Comparison of ENCODE assay signal across 8 mouse cellular contexts in genomic region chr9:55241863-55242685, GRCm38 (mm10). TPM values are rescaled to one million over a fixed set of nuclear protein-coding genes. Genes with fewer than 3 reads are reported as not detected.
DNase-seq lines count a peak whose midpoint lies in the region; ATAC-seq and TF ChIP-seq lines count a peak whose summit lies in the region.

No protein-coding gene starts in this region.

- peak overlapping the region; percentile 55 for H3K4me2 ChIP-seq in liver, embryonic 12.5 days

- H3K9me3 ChIP-seq in liver, embryonic 12.5 days (replicated peaks) = no peaks in the 10 kb centered on the region

- no peak; the same call in 1 of the 2 replicates for TF ChIP-seq POLR2A in small intestine, adult 2 months (IDR thresholded peaks at IDR 0.05; ENCODE audit: low read depth, low read length)

- no peaks in the 10 kb centered on the region for H3K36me3 ChIP-seq in liver, embryonic 12.5 days
- H3K36me3 ChIP-seq in small intestine, adult 2 months (ENCODE audit: control insufficient read depth, insufficient read depth, low read length) = no peaks in the 10 kb centered on the region

- whole genome bisulfite sequencing in liver, embryonic 12.5 days (ENCODE audit: insufficient replicate concordance) = 25% methylated on average over 24 of the region's 24 CpGs
- 37% methylated on average over 24 of the region's 24 CpGs for WGBS in small intestine, adult 2 months

- no peak for TF ChIP-seq CTCF in small intestine, adult 2 months (IDR thresholded peaks at IDR 0.05; ENCODE audit: extremely low read depth, insufficient read length, insufficient replicate concordance, low read depth, low read length)

- H3K4me3 ChIP-seq in liver, embryonic 12.5 days = peak overlapping the region; percentile 36
- peak overlapping the region; percentile 56 for H3K4me3 ChIP-seq in small intestine, adult 2 months (ENCODE audit: low read depth, low read length)

- H3K4me1 ChIP-seq in liver, embryonic 12.5 days = peaks cover 8% of the 10 kb centered on the region; the same call in 1 of the 2 replicates
- peaks cover 5% of the 10 kb centered on the region; the same call in 1 of the 2 replicates for H3K4me1 ChIP-seq in small intestine, adult 2 months (ENCODE audit: control insufficient read depth, insufficient read depth, insufficient read length, low read length)

- DNase-seq in cerebellum, postnatal 36 days = peak; percentile 11 to 20
- no peak for DNase-seq in cerebellum, adult 9-10 months
- peak; percentile 77 for DNase-seq in R1 (ENCODE audit: low read depth, low spot score)
- DNase-seq in adipocyte (ENCODE audit: low spot score) = no peak
- DNase-seq in right cerebral cortex, postnatal 14 days = no peak

- peak; percentile 76 for ATAC-seq in granulocyte monocyte progenitor cell, adult 5-6 weeks (replicated peaks; ENCODE audit: poor library complexity, severe bottlenecking)
- no peak for ATAC-seq in liver, embryonic 12.5 days

- H3K9ac ChIP-seq in liver, embryonic 12.5 days = no peak overlapping the region

- no peak overlapping the region for H3K27ac ChIP-seq in liver, embryonic 12.5 days
- H3K27ac ChIP-seq in small intestine, adult 2 months (ENCODE audit: insufficient read depth, low read depth, low read length) = peak overlapping the region; percentile 49; the same call in 1 of the 2 replicates

- H3K27me3 ChIP-seq in liver, embryonic 12.5 days (replicated peaks) = peaks cover 5% of the 10 kb centered on the region; the same call in 1 of the 2 replicates
- H3K27me3 ChIP-seq in small intestine, adult 2 months (ENCODE audit: control insufficient read depth, insufficient read depth, low read length) = no peaks in the 10 kb centered on the region

RNA-seq across cellular contexts. Expression of gene Fbxo22, which starts 33.3 kb away (rescaled TPM):
- total RNA-seq in granulocyte monocyte progenitor cell, adult 5-6 weeks (2014; fragmentation: Nextera tagmentation) = 50.3 and 51.3 TPM in 2 replicates
- total RNA-seq in granulocyte monocyte progenitor cell, adult 5-6 weeks (2017) = 51.9 and 63.0 TPM in 2 replicates
- 33.0 and 36.3 TPM in 2 replicates for polyA plus RNA-seq in liver, embryonic 12.5 days (2016; fragmentation: Nextera tagmentation; extraction: Ambion mirVana)
- 5.9 and 10.2 TPM in 2 replicates for polyA plus RNA-seq in small intestine, adult 2 months (2012; rRNA removed)

Comparison
In these comparisons a context has a peak if more than half of its experiments do, and no peak if none do; other contexts are left out.
1. DNase-seq: peak in cerebellum, postnatal 36 days (2 of 2) and R1 (single experiment); none in cerebellum, adult 9-10 months (single experiment), adipocyte (single experiment) and right cerebral cortex, postnatal 14 days (single experiment).